Mouse (Mus musculus) kidney, embryonic 16.5 days (tissue): ENCODE measurements at regions not wholly inside any gene's neighbourhood (a gene's known extent, or its start where the extent isn't known, plus 50 kb on each side); places are given as distances from the start of the nearest gene placed in this dataset.

ENCODE experiments used
- ATAC-seq: fragments of 200-750 bp; cut with Nextera tagmentation; 2 replicates; pipeline ENCODE4 v1.8.0; 2017; ENCODE audit warnings: moderate TSS enrichment; ENCODE audit not compliant: low FRiP score, low TSS enrichment
- H3K27ac ChIP-seq: fragments of 300-500 bp; sonication (generic); 2 replicates; pipeline ENCODE4 v1.5.1; 2014; ENCODE audit warnings: low read length
- H3K27me3 ChIP-seq: fragments of 300-500 bp; sonication (generic); 2 replicates; pipeline ENCODE4 v1.6.1; 2014; ENCODE audit warnings: low read length, control low read depth, mixed read lengths; ENCODE audit not compliant: insufficient read depth
- H3K36me3 ChIP-seq: fragments of 300-500 bp; sonication (generic); 2 replicates; pipeline ENCODE4 v1.6.1; 2014; ENCODE audit warnings: low read length, control low read depth, mixed read lengths; ENCODE audit not compliant: insufficient read depth
- H3K4me1 ChIP-seq: fragments of 300-500 bp; sonication (generic); 2 replicates; pipeline ENCODE4 v1.6.1; 2014; ENCODE audit warnings: low read length, control low read depth, mixed read lengths; ENCODE audit not compliant: insufficient read depth
- H3K4me2 ChIP-seq: fragments of 300-500 bp; sonication (generic); replicated peaks from 2 replicates; pipeline ENCODE4 v1.6.1; 2014; ENCODE audit warnings: low read depth, low read length
- H3K4me3 ChIP-seq: fragments of 300-500 bp; sonication (generic); 2 replicates; pipeline ENCODE4 v1.5.1; 2014; ENCODE audit warnings: mild to moderate bottlenecking, low read length
- H3K9ac ChIP-seq: fragments of 300-500 bp; sonication (generic); replicated peaks from 2 replicates; pipeline ENCODE4 v1.6.1; 2014; ENCODE audit warnings: low read length
- H3K9me3 ChIP-seq: fragments of 300-500 bp; sonication (generic); 2 replicates; pipeline ENCODE4 v1.6.1; 2016; ENCODE audit warnings: low read length, control low read depth
- WGBS: fragments of 180-500 bp; shearing (Covaris S2); extraction: QIAGEN DNeasy Blood & Tissue Kit; methylation state at CpG from one replicate; pipeline ENCODE4 v1.1.7; 2014; 5-methylcytosine and 5-hydroxymethylcytosine counted together

DNA sequence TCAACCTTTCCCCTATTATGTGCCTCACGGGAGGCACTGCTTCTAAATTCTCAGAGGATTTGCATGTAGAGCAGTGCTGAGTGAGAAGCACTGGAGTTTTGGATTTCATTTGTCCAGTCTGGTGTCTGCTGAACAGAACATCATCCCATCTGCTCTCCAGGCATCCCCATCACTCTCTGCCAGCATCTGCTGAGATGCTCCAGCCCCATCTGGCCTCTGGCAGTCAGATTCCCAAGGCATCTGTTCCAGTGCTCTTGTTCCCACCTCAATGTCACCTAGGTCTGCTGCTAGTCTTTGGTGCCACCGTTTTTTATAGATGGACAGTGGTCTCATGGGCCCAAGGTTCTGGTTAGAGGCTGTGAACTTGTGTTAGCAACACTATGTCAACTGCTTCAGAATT, 63.9 kb upstream of the Iqcj start:
- Histone ChIP-seq H3K4me3 (no peak overlapping the region), H3K36me3 (no peaks in the 10 kb centered on the region), H3K9me3 (peaks cover 3% of the 10 kb centered on the region; the same call in 1 of the 2 replicates), H3K4me1 (no peaks in the 10 kb centered on the region), H3K9ac (no peak overlapping the region), H3K27me3 (no peaks in the 10 kb centered on the region), H3K4me2 (no peak overlapping the region), H3K27ac (no peak overlapping the region)
- 73% methylated on average over 2 of the region's 2 CpGs for WGBS
- ATAC-seq, result no peak

DNA sequence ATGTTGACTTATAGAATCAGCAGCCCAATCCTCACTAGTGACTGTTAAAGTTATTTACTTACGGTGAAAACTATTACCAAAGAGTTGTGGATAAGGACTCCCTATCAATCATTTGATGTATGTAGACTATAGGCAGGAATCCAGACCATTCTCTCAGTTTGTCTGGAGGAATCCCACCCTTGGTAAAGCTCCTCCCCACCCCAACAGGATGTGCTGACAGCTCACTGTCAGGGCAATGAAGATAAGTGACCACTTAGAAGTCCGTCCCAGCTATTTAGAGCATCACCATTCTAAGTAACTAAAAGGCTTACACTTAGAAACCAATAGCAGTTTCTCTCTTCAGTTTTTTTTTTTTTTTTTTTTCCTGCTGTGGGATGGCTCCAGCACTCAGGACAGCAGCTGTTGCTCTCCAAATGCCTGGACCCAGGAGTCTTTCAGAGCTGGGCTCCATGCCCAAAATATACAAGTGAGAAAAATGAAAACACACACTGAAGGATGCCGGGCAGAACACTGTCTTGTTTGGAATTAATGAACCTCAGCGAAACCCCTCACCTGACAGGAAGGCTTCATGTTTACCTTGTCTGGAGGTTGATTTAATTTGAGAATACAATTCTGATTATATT, 58.9 kb upstream of the Iqcj start:
- H3K4me1 ChIP-seq, result no peaks in the 10 kb centered on the region
- no peak overlapping the region for H3K27ac ChIP-seq
- no peaks in the 10 kb centered on the region for H3K36me3 ChIP-seq
- no peaks in the 10 kb centered on the region for H3K27me3 ChIP-seq
- H3K9ac ChIP-seq, result no peak overlapping the region
- H3K4me2 ChIP-seq, result no peak overlapping the region
- no peak for ATAC-seq
- no peak overlapping the region for H3K4me3 ChIP-seq
- whole genome bisulfite sequencing, result 36% methylated on average over 4 of the region's 4 CpGs
- H3K9me3 ChIP-seq, result no peaks in the 10 kb centered on the region
